Mouse (Mus musculus): ENCODE results near the gene Cpd. TPM values are rescaled to one million over a fixed set of nuclear protein-coding genes. Genes with fewer than 3 reads are reported as not detected.
A peak's percentile ranks its signal among the peaks of the same experiment; 100 is the strongest.

Gene Cpd
- total and polyA plus RNA-seq, 2 experiments, result 5.0 to 17.0 TPM

DNA sequence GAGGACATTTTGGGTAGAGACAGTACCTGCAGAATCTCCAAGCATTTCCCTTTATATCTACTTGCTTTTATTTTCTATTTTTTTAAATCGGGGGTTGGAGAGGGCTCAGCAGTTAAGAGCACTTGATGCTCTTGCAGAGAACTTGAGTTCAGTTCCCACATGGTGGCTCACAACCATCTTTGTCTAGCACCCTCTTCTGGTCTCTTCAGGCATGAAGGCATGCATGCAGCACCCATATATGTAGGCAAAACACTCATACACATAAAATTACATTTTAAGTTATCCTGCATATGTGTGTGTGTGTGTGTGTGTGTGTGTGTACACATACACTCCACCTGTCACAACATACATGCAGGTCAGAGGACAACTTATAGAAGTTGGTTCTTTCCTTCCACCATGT, 100.9 kb downstream of the Cpd start:
- Histone ChIP-seq H3K4me1 (ENCODE audit: control insufficient read depth, insufficient read depth, low read length) (peaks cover 1% of the 10 kb centered on the region; the same call in 1 of the 2 replicates), H3K4me3 (ENCODE audit: insufficient read depth, low read depth, low read length) (no peak overlapping the region), H3K27ac (replicated peaks; ENCODE audit: insufficient read depth, low read depth, low read length) (no peak overlapping the region), H3K36me3 (ENCODE audit: control insufficient read depth, insufficient read depth, low read length) (peaks cover 37% of the 10 kb centered on the region), H3K27me3 (ENCODE audit: control insufficient read depth, insufficient read depth, low read length) (no peaks in the 10 kb centered on the region), H3K79me2 (ENCODE audit: control insufficient read depth, insufficient read depth, low read length) (no peaks in the 10 kb centered on the region), H3K9ac (ENCODE audit: low read depth, low read length) (no peak overlapping the region)
- 93% methylated on average over 1 of the region's 1 CpGs for WGBS
- no peak for DNase-seq (ENCODE audit: extremely low read depth, low read depth, low spot score)
- TF ChIP-seq CTCF (IDR thresholded peaks at IDR 0.05; ENCODE audit: low read depth, low read length) (no peak), POLR2A (IDR thresholded peaks at IDR 0.05; ENCODE audit: extremely low read depth, insufficient read depth, low read length) (no peak)

- Histone ChIP-seq H3K27ac (replicated peaks; ENCODE audit: insufficient read depth, low read depth, low read length) (no peak overlapping the region), H3K79me2 (ENCODE audit: control insufficient read depth, insufficient read depth, low read length) (no peaks in the 10 kb centered on the region), H3K4me1 (ENCODE audit: control insufficient read depth, insufficient read depth, low read length) (peaks cover 1% of the 10 kb centered on the region; the same call in 1 of the 2 replicates), H3K4me3 (ENCODE audit: insufficient read depth, low read depth, low read length) (no peak overlapping the region), H3K9ac (ENCODE audit: low read depth, low read length) (no peak overlapping the region), H3K27me3 (ENCODE audit: control insufficient read depth, insufficient read depth, low read length) (no peaks in the 10 kb centered on the region), H3K36me3 (ENCODE audit: control insufficient read depth, insufficient read depth, low read length) (peaks cover 27% of the 10 kb centered on the region)
- TF ChIP-seq POLR2A (IDR thresholded peaks at IDR 0.05; ENCODE audit: extremely low read depth, insufficient read depth, low read length) (no peak), CTCF (IDR thresholded peaks at IDR 0.05; ENCODE audit: low read depth, low read length) (peak; percentile 46)
- WGBS, result 65% methylated on average over 7 of the region's 7 CpGs
- peak; percentile 23 for DNase-seq (ENCODE audit: extremely low read depth, low read depth, low spot score)
Measured at GRCm38 (mm10) chr11:76744550-76744949, 102.3 kb downstream of the Cpd start.

- Histone ChIP-seq H3K27me3 (ENCODE audit: control insufficient read depth, insufficient read depth, low read length) (no peaks in the 10 kb centered on the region), H3K79me2 (ENCODE audit: control insufficient read depth, insufficient read depth, low read length) (no peaks in the 10 kb centered on the region), H3K27ac (replicated peaks; ENCODE audit: insufficient read depth, low read depth, low read length) (no peak overlapping the region), H3K9ac (ENCODE audit: low read depth, low read length) (no peak overlapping the region), H3K4me1 (ENCODE audit: control insufficient read depth, insufficient read depth, low read length) (no peaks in the 10 kb centered on the region), H3K36me3 (ENCODE audit: control insufficient read depth, insufficient read depth, low read length) (peaks cover 19% of the 10 kb centered on the region), H3K4me3 (ENCODE audit: insufficient read depth, low read depth, low read length) (no peak overlapping the region)
- no peak for DNase-seq (ENCODE audit: extremely low read depth, low read depth, low spot score)
- TF ChIP-seq CTCF (IDR thresholded peaks at IDR 0.05; ENCODE audit: low read depth, low read length), result no peak
- no peak for TF ChIP-seq POLR2A (IDR thresholded peaks at IDR 0.05; ENCODE audit: extremely low read depth, insufficient read depth, low read length)
- 93% methylated on average over 7 of the region's 7 CpGs for WGBS
Measured at GRCm38 (mm10) chr11:76742511-76742910, 104.3 kb downstream of the Cpd start.

- H3K27me3 ChIP-seq (ENCODE audit: control insufficient read depth, insufficient read depth, low read length), result no peaks in the 10 kb centered on the region
- no peak for DNase-seq (ENCODE audit: extremely low read depth, low read depth, low spot score)
- no peak overlapping the region for H3K27ac ChIP-seq (replicated peaks; ENCODE audit: insufficient read depth, low read depth, low read length)
- H3K79me2 ChIP-seq (ENCODE audit: control insufficient read depth, insufficient read depth, low read length), result no peaks in the 10 kb centered on the region
- peaks cover 17% of the 10 kb centered on the region for H3K36me3 ChIP-seq (ENCODE audit: control insufficient read depth, insufficient read depth, low read length)
- no peak overlapping the region for H3K4me3 ChIP-seq (ENCODE audit: insufficient read depth, low read depth, low read length)
- no peaks in the 10 kb centered on the region for H3K4me1 ChIP-seq (ENCODE audit: control insufficient read depth, insufficient read depth, low read length)
- no peak overlapping the region for H3K9ac ChIP-seq (ENCODE audit: low read depth, low read length)
- TF ChIP-seq CTCF (IDR thresholded peaks at IDR 0.05; ENCODE audit: low read depth, low read length), result peak; percentile 70
- no peak for TF ChIP-seq POLR2A (IDR thresholded peaks at IDR 0.05; ENCODE audit: extremely low read depth, insufficient read depth, low read length)
- WGBS, result 85% methylated on average over 6 of the region's 6 CpGs
Measured at GRCm38 (mm10) chr11:76739125-76739524, 107.7 kb downstream of the Cpd start.

GRCm38 (mm10) chr11:76735753-76736324, 111.0 kb downstream of the Cpd start:
- H3K9ac ChIP-seq (ENCODE audit: low read depth, low read length), result no peak overlapping the region
- DNase-seq (ENCODE audit: extremely low read depth, low read depth, low spot score), result no peak
- H3K4me3 ChIP-seq (ENCODE audit: insufficient read depth, low read depth, low read length), result no peak overlapping the region
- H3K27ac ChIP-seq (replicated peaks; ENCODE audit: insufficient read depth, low read depth, low read length), result peak overlapping the region; percentile 15; the same call in 1 of the 2 replicates
- WGBS, result 33% methylated on average over 4 of the region's 4 CpGs
- TF ChIP-seq POLR2A (IDR thresholded peaks at IDR 0.05; ENCODE audit: extremely low read depth, insufficient read depth, low read length), result no peak
- no peak for TF ChIP-seq CTCF (IDR thresholded peaks at IDR 0.05; ENCODE audit: low read depth, low read length)
- no peaks in the 10 kb centered on the region for H3K79me2 ChIP-seq (ENCODE audit: control insufficient read depth, insufficient read depth, low read length)
- no peaks in the 10 kb centered on the region for H3K27me3 ChIP-seq (ENCODE audit: control insufficient read depth, insufficient read depth, low read length)
- H3K4me1 ChIP-seq (ENCODE audit: control insufficient read depth, insufficient read depth, low read length), result peaks cover under 1% of the 10 kb centered on the region; the same call in 1 of the 2 replicates
- peaks cover 19% of the 10 kb centered on the region for H3K36me3 ChIP-seq (ENCODE audit: control insufficient read depth, insufficient read depth, low read length)

GRCm38 (mm10) chr11:76734560-76734959, 112.3 kb downstream of the Cpd start:
- no peak for TF ChIP-seq CTCF (IDR thresholded peaks at IDR 0.05; ENCODE audit: low read depth, low read length)
- no peak for TF ChIP-seq POLR2A (IDR thresholded peaks at IDR 0.05; ENCODE audit: extremely low read depth, insufficient read depth, low read length)
- 77% methylated on average over 3 of the region's 3 CpGs for WGBS
- no peak overlapping the region for H3K4me3 ChIP-seq (ENCODE audit: insufficient read depth, low read depth, low read length)
- H3K27ac ChIP-seq (replicated peaks; ENCODE audit: insufficient read depth, low read depth, low read length), result no peak overlapping the region
- no peak overlapping the region for H3K9ac ChIP-seq (ENCODE audit: low read depth, low read length)
- no peaks in the 10 kb centered on the region for H3K79me2 ChIP-seq (ENCODE audit: control insufficient read depth, insufficient read depth, low read length)
- H3K36me3 ChIP-seq (ENCODE audit: control insufficient read depth, insufficient read depth, low read length), result peaks cover 22% of the 10 kb centered on the region
- H3K27me3 ChIP-seq (ENCODE audit: control insufficient read depth, insufficient read depth, low read length), result no peaks in the 10 kb centered on the region
- DNase-seq (ENCODE audit: extremely low read depth, low read depth, low spot score), result no peak
- peaks cover 2% of the 10 kb centered on the region; the same call in 1 of the 2 replicates for H3K4me1 ChIP-seq (ENCODE audit: control insufficient read depth, insufficient read depth, low read length)
